Mouse (Mus musculus) erythroblast, embryonic 14.5 days (primary cell): ENCODE measurements around the gene Fbxl22. TPM values are rescaled to one million over a fixed set of nuclear protein-coding genes. Genes with fewer than 3 reads are reported as not detected.

Source experiments
- H3K27me3 ChIP-seq: 2 replicates; pipeline ENCODE4 v1.6.1; 2012; ENCODE audit warnings: inconsistent platforms; ENCODE audit not compliant: control insufficient read depth
- H3K36me3 ChIP-seq: 2 replicates; pipeline ENCODE4 v1.6.1; 2012; ENCODE audit warnings: mild to moderate bottlenecking, inconsistent platforms; ENCODE audit not compliant: control insufficient read depth
- H3K4me1 ChIP-seq: 2 replicates; pipeline ENCODE4 v1.6.1; 2012; ENCODE audit warnings: inconsistent platforms; ENCODE audit not compliant: control insufficient read depth
- H3K4me3 ChIP-seq: replicated peaks from 2 replicates; pipeline ENCODE3; 2012; ENCODE audit warnings: moderate library complexity, mild to moderate bottlenecking, inconsistent platforms
- H3K9me3 ChIP-seq: 2 replicates; pipeline ENCODE4 v1.6.1; 2012; ENCODE audit warnings: low read length, inconsistent platforms, mixed read lengths; ENCODE audit not compliant: control insufficient read depth
- GATA1 ChIP-seq: IDR thresholded peaks from 2 replicates; pipeline ENCODE4 v1.6.1; 2012; ENCODE audit warnings: low read length, inconsistent platforms, mixed read lengths
- TAL1 ChIP-seq: IDR thresholded peaks from 3 replicates; pipeline ENCODE4 v1.6.1; 2012; ENCODE audit warnings: low read length, inconsistent platforms, mixed read lengths
- polyA plus RNA-seq: library from polyadenylated mRNA; stranded (reverse); fragments of >175 nt; gene quantifications from 2 replicates; pipeline ENCODE4 v1.2.3, GENCODE M21; 2012

The Fbxl22 gene
- polyA plus RNA-seq: 0.01 and 0.02 TPM in 2 replicates

GRCm38 (mm10) chr9:66514256-66514770, at the start of gene Fbxl22:
Gene Fbxl22, minus strand, starts transcription at chr9:66514593.
- H3K4me3 ChIP-seq: no peak within 1 kb of the TSS
- H3K4me1 ChIP-seq: peaks cover 46% of the 10 kb centered on the region

GRCm38 (mm10) chr9:66562215-66562614, 47.8 kb upstream of the Fbxl22 start:
- Histone ChIP-seq H3K4me3 (no peak overlapping the region), H3K36me3 (no peaks in the 10 kb centered on the region; the same call in 1 of the 2 replicates), H3K27me3 (no peaks in the 10 kb centered on the region), H3K4me1 (peaks cover 2% of the 10 kb centered on the region; the same call in 1 of the 2 replicates), H3K9me3 (no peaks in the 10 kb centered on the region)
- TF ChIP-seq TAL1 (no peak), GATA1 (no peak)

More at GRCm38 (mm10) chr9:66514256-66514770, at the start of gene Fbxl22:
- H3K36me3 ChIP-seq: peaks cover 93% of the 10 kb centered on the region
- TF ChIP-seq TAL1 (no peak), GATA1 (no peak)
- no peaks in the 10 kb centered on the region for H3K9me3 ChIP-seq
- H3K27me3 ChIP-seq: no peaks in the 10 kb centered on the region

- no peak for TF ChIP-seq TAL1
- TF ChIP-seq GATA1: no peak
- Histone ChIP-seq H3K27me3 (no peaks in the 10 kb centered on the region), H3K4me1 (peaks cover 2% of the 10 kb centered on the region; the same call in 1 of the 2 replicates), H3K9me3 (no peaks in the 10 kb centered on the region), H3K36me3 (no peaks in the 10 kb centered on the region; the same call in 1 of the 2 replicates), H3K4me3 (no peak overlapping the region)
Measured at GRCm38 (mm10) chr9:66561496-66561895, 47.1 kb upstream of the Fbxl22 start.

GRCm38 (mm10) chr9:66560728-66561127, 46.3 kb upstream of the Fbxl22 start:
- Histone ChIP-seq H3K4me1 (peaks cover 2% of the 10 kb centered on the region; the same call in 1 of the 2 replicates), H3K4me3 (no peak overlapping the region), H3K27me3 (no peaks in the 10 kb centered on the region), H3K36me3 (no peaks in the 10 kb centered on the region; the same call in 1 of the 2 replicates), H3K9me3 (no peaks in the 10 kb centered on the region)
- no peak for TF ChIP-seq TAL1
- TF ChIP-seq GATA1: no peak

GRCm38 (mm10) chr9:66560295-66560694, 45.9 kb upstream of the Fbxl22 start:
- Histone ChIP-seq H3K9me3 (no peaks in the 10 kb centered on the region), H3K4me1 (peaks cover 2% of the 10 kb centered on the region; the same call in 1 of the 2 replicates), H3K4me3 (no peak overlapping the region), H3K36me3 (no peaks in the 10 kb centered on the region; the same call in 1 of the 2 replicates), H3K27me3 (no peaks in the 10 kb centered on the region)
- TF ChIP-seq TAL1: no peak
- TF ChIP-seq GATA1: no peak

GRCm38 (mm10) chr9:66558971-66559370, 44.6 kb upstream of the Fbxl22 start:
- Histone ChIP-seq H3K4me1 (peaks cover 2% of the 10 kb centered on the region; the same call in 1 of the 2 replicates), H3K27me3 (no peaks in the 10 kb centered on the region), H3K9me3 (no peaks in the 10 kb centered on the region), H3K36me3 (no peaks in the 10 kb centered on the region; the same call in 1 of the 2 replicates), H3K4me3 (no peak overlapping the region)
- TF ChIP-seq TAL1 (no peak), GATA1 (no peak)

- H3K36me3 ChIP-seq: peaks cover 49% of the 10 kb centered on the region
- H3K4me1 ChIP-seq: no peaks in the 10 kb centered on the region
- no peaks in the 10 kb centered on the region for H3K27me3 ChIP-seq
- no peak overlapping the region for H3K4me3 ChIP-seq
- TF ChIP-seq TAL1: no peak
- TF ChIP-seq GATA1: no peak
- H3K9me3 ChIP-seq: no peaks in the 10 kb centered on the region
Measured at GRCm38 (mm10) chr9:66542785-66543184, 28.4 kb upstream of the Fbxl22 start.

GRCm38 (mm10) chr9:66521595-66521994, 7.2 kb upstream of the Fbxl22 start:
- TF ChIP-seq TAL1 (no peak), GATA1 (no peak)
- Histone ChIP-seq H3K4me1 (no peaks in the 10 kb centered on the region), H3K9me3 (no peaks in the 10 kb centered on the region)

GRCm38 (mm10) chr9:66520299-66520698, 5.9 kb upstream of the Fbxl22 start:
- H3K27me3 ChIP-seq: no peaks in the 10 kb centered on the region
- no peak overlapping the region for H3K4me3 ChIP-seq
- no peaks in the 10 kb centered on the region for H3K4me1 ChIP-seq
- H3K9me3 ChIP-seq: no peaks in the 10 kb centered on the region
- no peak for TF ChIP-seq TAL1
- TF ChIP-seq GATA1: no peak
- H3K36me3 ChIP-seq: peaks cover 78% of the 10 kb centered on the region

More at GRCm38 (mm10) chr9:66521595-66521994, 7.2 kb upstream of the Fbxl22 start:
- Histone ChIP-seq H3K27me3 (no peaks in the 10 kb centered on the region), H3K36me3 (peaks cover 78% of the 10 kb centered on the region), H3K4me3 (no peak overlapping the region)
